Mouse (Mus musculus) c-Kit-positive CD71-positive TER-119-positive erythroid progenitor cells, embryonic 14.5 days (primary cell): ENCODE measurements around the gene Grid1.

Experiments
- DNase-seq: peaks from one replicate; pipeline ENCODE4 v3.0.0-alpha.2; 2013; ENCODE audit warnings: low spot score

The Grid1 gene

DNA sequence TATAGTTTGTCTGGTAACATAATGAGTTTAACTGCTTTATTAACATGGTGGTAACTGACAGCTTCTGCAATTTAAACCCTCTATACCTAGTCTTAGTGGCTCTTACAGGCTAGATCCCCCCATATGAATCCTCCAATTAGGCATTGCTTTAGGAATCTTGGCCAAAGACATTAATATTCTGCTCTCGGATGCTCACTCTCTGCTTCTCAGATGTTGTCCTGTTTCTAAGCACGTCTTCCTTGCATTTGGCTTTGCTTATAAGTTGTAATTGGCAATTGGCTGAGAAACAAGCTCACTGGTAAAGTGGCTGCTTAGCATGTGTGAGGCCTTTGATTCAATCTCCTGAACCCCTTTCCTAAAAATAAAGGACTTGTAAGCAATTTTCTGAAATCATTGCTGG is 610.4 kb downstream of the Grid1 start:
- DNase-seq, result no peak

DNA sequence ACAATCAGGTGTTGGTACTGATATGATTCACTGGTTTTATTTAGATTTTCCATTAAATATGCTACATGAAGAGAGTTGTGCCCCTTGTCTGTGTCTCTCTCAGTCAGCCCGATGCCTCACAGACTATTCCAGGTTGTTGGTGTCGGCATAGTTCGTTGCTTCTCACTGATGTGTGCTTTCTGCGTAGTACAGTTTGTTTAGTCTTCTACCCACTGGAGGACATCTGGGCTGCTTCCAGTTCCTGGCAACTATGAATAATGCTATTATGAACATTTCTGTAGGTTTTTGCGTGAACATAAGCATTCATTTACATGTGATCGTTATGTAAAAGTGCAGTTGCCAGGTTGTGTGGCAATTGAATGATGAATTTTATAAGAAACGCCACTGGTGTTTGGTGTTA is 633.8 kb downstream of the Grid1 start:
- DNase-seq, result no peak

DNA sequence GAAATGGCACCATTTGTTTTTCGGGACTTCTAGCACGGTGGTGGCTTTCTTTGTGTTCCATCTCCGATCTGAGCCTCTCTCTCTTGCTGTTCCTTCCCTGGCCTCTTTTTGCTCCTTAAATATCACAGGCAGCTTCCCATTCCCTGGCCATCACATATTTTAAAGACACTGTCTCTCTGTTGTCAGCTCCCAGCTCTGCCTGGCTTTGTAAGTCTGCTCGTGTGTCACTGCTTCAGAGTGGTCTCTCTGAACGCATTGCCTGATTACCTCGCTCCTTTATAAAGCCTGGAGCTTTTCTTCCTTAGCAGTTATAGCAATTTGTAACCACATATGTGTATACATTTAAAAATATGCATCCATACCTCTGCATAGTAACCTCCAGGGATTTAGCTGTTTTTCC is 648.3 kb downstream of the Grid1 start:
- DNase-seq, result no peak

DNA sequence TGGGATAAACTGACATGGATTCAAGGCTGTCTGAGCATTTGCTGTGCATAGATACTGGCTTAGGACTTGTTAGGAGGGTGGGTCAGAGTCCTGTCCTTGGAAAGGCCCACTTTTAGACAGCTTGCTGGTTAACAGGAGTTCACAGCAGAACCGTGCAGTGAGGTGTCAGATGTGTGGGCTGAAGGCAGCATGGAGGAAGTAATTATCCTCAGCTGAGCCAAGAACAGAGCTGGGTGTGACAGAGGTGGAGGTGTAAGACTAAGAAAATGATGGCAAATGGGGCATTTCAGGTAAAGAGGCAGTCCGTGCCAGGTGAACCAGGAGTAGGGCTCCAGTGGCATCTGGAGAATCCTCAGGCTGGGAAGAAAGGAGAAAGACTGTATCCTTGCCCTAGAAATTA is 666.1 kb downstream of the Grid1 start:
- no peak for DNase-seq

DNA sequence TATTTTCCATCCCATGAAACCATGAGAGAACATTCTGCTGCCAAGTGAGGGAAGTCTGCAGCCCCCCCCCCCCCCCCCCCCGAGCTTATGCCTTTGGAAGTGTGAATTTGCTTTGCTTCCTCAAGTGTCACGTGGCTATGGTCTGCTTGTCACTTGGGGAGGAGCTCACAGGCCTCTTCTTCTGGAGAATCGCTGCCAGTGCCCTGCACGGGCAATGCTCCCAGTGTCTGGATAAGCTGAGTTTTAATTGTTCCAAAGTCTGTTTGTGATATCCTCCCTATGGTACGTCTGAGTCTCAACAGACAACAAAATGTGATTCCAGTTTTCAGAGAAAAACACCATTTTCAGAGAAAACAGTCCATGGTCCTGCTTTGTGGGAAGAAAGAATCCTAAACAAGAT is 682.4 kb downstream of the Grid1 start:
- DNase-seq, result no peak

DNA sequence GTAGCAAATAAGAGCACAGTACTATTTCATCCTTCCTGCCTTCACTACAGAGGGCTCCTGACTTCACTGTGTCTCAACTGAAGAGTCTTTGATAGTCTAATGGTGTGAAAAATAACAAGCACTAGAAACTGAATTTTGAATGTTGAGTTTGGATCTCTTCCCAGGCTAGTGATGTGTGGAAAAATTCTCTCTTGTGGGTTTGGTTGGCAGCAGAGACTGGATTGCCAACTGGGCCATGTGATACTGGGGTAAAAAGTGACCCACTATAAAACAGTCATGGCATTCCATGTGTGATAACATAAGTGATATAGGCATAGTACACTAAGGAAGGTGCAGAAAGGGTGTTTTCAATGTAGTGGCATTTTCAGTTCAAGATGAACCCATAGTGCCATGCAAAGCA is 699.5 kb downstream of the Grid1 start:
- DNase-seq, result no peak

DNA sequence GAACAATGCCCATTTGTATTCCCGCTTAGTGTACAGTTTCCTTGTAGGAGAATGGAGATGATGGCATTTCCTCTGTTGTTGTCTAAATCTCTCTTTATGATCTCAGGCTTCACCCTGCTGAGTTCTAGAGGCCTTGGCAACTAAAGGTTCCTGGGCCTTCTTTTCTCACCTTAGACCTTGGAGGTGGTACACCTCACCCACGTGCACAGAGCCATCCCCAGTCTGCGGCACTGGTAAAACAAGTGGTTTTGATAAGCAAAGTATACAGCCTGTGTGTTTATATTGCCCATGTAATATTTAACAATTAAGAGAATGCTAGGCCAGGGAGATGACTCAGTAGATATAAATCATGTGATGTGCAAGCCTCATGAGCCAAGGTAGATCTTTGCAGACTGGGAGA is 718.9 kb downstream of the Grid1 start:
- DNase-seq, result no peak

DNA sequence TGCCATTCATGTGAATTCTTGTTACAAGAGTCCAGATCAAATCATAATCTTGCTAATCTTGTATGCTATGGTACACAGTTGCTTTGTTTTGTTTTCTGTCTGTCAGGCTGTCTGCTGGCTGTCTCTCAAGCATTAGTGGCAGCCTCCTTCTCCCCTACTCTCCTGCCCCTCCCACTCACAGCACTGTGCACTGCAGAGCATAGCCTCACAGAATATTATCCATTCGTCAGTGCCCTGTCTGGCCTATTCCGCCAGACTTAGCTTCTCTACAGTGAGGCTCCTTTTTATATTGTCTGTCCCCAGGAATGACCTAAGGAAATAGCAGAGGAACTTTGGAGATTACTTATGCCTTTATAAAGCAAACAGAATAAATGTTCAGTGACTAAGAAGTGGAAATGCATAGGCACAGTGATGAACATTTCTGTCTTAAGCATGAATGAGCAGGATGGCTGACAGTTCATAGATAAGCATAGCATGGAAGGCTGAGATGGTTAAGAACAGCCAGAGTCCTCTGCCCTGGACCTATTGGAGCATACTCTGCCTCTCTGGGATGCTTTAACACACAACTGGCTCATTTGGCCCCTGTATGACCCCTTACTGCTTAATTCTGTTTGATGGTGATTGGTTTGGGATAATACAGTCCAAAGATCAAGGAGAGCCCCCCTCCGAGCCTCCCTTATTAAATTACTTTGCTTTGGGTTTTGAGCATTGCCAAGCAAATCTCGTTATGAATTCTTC is 721.5 kb downstream of the Grid1 start:
- DNase-seq, result no peak

DNA sequence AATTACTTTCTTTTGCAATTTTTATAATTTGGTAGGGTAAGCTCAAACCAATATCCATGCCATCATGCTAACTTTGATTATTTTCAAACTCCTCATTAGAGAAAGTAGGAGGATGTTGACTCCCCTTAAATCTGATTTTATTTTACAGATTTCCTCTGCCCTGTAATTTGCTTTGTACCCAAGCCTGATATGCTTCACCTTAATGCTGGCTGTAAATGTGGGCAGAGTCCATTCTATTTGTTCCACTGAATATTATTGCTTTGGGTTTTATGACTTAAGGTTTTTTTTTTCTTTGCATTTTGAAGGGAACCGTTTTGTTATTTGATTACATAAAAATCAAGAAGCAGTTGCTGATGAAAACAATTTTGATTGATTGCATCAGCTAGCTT is 722.1 kb downstream of the Grid1 start:
- no peak for DNase-seq

DNA sequence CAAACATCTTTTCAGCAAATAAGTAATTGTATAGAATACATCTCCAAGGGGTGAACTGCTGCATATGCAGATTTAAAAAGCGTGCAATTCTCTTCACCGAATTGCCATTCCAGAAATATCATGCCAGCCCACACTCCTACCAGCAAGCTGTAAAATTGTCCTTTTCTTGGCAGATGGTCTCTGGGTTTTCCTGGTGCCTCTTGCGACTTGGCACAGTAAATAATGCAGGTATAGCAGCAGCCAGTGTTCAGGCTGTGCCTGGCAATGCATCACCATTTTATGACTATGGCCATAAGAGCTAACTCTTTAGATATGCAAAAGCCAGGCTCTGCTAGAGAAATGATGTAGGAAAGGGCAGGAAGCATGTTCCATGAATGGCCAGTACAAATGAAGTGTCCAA is 734.4 kb downstream of the Grid1 start:
- DNase-seq, result no peak

DNA sequence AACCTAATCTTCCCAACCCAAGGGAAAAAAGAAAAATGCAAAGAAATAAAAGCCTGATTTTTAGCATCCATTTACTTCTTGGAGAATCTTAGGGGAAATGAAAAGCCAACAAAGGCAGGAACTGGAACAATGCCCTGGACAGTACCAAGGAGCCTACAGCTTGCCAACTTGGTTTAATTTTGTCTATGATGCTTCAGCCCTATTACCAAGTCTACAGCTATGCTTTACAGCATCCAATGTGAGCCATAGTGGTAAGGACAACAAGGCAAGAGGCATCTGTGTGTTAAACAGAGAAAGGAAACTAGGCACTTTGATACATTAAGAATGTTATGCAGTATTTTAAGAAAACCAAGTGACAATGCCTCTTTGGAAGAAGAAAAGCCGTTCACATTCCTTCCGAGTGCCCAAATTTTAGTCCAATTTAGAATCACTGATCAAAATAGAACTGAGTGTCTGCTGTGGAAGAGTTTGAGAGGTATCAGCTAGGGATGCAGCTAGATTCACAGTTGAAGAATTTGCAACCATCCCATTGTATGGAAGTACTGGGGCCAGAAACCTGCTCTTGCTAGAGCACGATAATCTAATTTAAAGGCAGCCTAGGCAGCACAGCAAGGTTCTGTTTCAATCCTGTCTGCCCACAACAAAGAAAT is 741.5 kb downstream of the Grid1 start:
- no peak for DNase-seq

DNA sequence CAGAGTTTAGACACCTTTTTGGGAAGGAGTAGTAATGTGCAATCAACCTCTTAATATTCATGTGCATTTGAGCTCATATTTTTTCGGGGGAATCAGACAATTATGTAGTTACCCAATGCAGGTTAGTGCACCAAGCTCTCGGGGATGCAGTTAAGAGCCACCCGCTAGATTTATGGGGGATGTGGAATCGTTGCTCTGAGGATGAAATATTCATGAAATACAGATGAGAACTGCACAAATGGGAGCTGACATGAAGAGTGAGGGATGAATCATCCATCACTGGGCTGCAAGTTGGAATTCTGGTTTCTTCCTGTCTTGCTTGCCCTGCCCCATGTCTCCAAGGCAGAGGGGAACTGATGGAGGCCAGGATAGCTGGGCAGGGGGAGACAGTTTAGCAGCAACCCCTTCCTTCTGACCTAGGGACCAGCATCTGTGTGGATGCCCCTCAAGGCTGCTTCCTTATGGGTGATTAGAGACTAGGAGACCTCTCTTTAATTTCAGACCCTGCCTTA is 753.1 kb downstream of the Grid1 start:
- DNase-seq, result no peak

DNA sequence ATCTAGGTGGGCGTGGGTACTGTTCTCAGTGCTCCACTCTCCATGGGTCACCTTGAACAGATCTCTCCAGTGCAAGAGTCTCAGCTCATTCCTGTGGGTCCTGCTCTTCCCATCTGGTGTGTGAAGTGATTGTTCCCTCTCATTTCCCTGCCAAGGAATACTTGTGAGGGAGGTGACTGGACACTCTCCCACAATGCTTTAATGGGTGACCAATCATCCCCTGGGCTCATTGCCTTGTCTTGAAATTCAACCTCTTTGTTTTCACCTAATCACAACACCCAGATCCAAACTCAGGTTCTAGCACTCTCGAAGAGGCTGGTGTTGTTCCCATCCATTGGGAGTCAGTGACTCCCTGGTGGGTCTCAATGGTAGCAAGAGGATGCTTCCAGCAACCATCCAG is 754.6 kb downstream of the Grid1 start:
- no peak for DNase-seq

DNA sequence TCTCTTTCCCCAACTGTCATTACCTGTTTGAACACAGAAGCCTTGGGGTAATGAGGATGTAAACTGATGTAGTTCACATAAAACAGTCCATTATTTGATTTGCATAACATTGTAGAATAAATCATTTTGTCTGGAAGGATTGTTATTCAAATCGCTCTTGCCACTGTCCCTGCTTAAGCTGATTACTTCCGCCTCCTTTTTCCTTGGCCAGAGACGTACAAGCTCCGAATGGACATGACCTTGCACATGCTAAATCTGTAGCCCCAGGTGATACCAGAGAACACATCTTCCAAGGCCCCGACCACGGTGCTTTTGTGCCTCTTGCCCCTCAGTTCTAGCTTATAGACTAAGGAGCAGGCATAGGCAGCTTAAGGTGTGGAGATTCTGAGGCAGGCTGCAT is 755.4 kb downstream of the Grid1 start:
- no peak for DNase-seq

DNA sequence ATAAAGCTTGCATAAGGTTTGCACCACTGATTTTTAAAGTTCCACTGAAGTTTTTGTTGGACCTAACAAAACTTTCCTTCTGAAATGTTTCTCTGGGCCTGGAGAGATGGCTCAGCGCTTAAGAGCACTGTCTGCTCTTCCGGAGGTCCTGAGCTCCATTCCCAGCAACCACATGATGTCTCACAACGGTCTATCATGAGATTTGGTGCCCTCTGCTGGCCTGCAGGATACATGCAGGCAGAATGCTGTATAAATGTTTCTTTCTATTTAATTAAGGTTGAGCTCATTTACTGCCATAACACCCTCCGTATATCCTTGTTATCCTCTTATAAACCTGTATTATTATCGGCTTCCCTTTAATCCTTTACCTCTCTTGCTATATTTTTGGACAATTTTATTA is 805.8 kb downstream of the Grid1 start:
- no peak for DNase-seq
